Mouse (Mus musculus): ENCODE results near the gene Knstrn. TPM values are rescaled to one million over a fixed set of nuclear protein-coding genes. Genes with fewer than 3 reads are reported as not detected.

The Knstrn gene
- polyA plus RNA-seq, 1 experiment from 2014 or later = 127 TPM

DNA sequence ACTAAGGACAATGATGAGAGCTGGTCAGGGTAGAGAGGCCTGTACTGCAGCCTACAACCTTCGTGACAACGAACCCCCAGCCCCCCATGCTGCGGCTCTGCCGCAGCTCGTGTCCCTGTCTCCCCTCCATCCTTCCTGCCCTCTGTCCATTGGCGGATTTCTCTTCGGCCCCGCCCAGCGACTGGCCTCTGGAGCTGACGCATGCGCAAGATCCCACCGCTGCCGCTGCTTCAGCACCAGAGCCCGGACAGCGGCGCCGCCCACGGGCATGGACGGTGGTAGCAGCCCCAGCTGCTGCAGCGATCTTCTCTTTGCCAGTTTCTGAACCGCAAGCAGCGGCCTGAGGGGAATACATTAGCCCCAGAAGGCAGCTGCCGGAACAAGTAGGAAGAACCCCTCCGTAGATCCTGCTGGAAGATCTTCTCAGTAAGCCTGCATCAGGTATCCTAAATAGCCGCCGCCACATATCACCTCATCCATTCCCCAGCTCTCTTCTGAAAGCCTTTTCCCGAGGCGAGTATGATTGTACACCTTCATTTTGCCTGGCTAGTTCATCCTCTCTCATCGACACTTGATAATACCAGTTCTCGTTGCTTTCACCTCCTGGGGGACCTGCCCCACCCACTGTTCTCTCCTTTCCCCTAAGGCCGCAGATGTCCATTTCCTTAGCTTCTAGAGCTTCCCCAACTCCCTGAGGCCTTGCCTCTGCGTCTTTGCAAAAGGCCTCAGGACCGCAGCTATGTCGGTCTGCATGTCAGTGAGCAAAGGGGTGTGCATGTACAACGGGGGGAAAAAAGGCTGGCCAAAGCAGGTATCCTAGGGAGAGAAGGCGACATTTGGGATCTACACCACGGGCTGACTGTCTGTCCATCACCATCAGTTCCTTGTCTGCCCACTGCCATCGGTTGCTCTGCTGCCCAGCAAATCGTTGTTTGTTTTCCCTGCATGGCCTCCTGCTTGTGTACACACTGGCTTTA lies 34.0 kb upstream of the Knstrn start, which contains the start of gene Disp2:
TSS of gene Disp2 (plus strand) at position 216 of the 977 bp plus-strand sequence.
- H3K9me3 ChIP-seq = no peaks in the 10 kb centered on the region
- H3K27ac ChIP-seq = peak within 1 kb of the TSS; percentile 2; the same call in 1 of the 2 replicates
- DNase-seq (ENCODE audit: low spot score) = peak; percentile 96
- 10% methylated on average over 39 of the region's 39 CpGs for WGBS
- H3K27me3 ChIP-seq (ENCODE audit: insufficient read depth, poor library complexity, severe bottlenecking) = peaks cover 37% of the 10 kb centered on the region
- H3K4me3 ChIP-seq = peak within 1 kb of the TSS; percentile 51
- H3K4me1 ChIP-seq = peaks cover 20% of the 10 kb centered on the region
- H3K36me3 ChIP-seq = no peaks in the 10 kb centered on the region

GRCm38 (mm10) chr2:118781115-118781514 lies 32.7 kb upstream of the Knstrn start:
- H3K9me3 ChIP-seq = no peaks in the 10 kb centered on the region
- DNase-seq (ENCODE audit: low spot score) = no peak

DNA sequence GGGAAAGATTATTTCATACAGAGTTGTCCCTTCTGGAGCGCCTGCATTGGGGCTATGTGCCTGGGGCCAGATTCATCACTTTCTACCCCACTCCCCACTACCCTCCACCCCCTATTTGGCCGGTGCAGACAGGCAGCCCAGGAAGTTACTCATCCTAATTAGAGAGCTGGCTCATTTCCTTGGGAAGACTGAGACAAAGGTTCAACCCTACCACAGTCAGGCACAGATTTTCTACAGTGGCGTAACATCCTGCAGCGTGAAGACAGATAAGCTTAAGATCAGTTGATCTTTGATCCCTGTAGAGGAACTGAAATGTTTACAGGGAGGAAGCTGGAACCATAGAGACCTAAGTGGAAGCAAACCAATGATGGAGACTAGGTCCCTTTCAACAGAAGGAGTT lies 31.5 kb upstream of the Knstrn start:
- H3K36me3 ChIP-seq = no peaks in the 10 kb centered on the region
- H3K4me3 ChIP-seq = no peak overlapping the region
- H3K27me3 ChIP-seq (ENCODE audit: insufficient read depth, poor library complexity, severe bottlenecking) = peaks cover 32% of the 10 kb centered on the region
- H3K9me3 ChIP-seq = no peaks in the 10 kb centered on the region
- no peak for DNase-seq (ENCODE audit: low spot score)
- peaks cover 13% of the 10 kb centered on the region for H3K4me1 ChIP-seq
- no peak overlapping the region for H3K27ac ChIP-seq
- 42% methylated on average over 4 of the region's 4 CpGs for WGBS

More at GRCm38 (mm10) chr2:118781115-118781514, 32.7 kb upstream of the Knstrn start:
- Histone ChIP-seq H3K4me1 (peaks cover 16% of the 10 kb centered on the region), H3K4me3 (no peak overlapping the region), H3K36me3 (no peaks in the 10 kb centered on the region), H3K27me3 (ENCODE audit: insufficient read depth, poor library complexity, severe bottlenecking) (peaks cover 29% of the 10 kb centered on the region), H3K27ac (no peak overlapping the region)
- 41% methylated on average over 1 of the region's 1 CpGs for WGBS

- Histone ChIP-seq H3K27ac (no peak overlapping the region), H3K4me1 (peaks cover 13% of the 10 kb centered on the region), H3K36me3 (no peaks in the 10 kb centered on the region), H3K9me3 (no peaks in the 10 kb centered on the region), H3K4me3 (no peak overlapping the region), H3K27me3 (ENCODE audit: insufficient read depth, poor library complexity, severe bottlenecking) (peaks cover 38% of the 10 kb centered on the region)
- 66% methylated on average over 5 of the region's 5 CpGs for WGBS
- no peak for DNase-seq (ENCODE audit: low spot score)
Observed at GRCm38 (mm10) chr2:118783093-118783492, 30.7 kb upstream of the Knstrn start.

DNA sequence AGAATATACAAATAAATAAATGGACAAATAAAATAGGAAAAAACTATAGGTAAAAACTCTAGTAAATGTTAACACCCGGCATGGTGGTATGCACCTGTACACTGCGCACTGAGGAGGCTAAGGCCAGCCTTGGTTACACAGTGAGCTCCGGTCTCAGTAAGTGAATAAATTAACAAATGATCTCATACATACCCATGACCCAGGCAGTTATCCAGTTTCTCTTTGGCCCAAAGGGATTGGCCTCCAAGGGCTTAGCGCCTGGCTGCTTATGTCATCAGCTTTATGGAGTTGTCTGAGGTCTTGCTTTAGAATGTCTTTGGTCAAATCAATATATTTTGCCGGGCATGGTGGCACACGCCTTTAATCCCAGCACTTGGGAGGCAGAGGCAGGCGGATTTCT lies 30.1 kb upstream of the Knstrn start:
- 88% methylated on average over 7 of the region's 7 CpGs for WGBS
- Histone ChIP-seq H3K9me3 (no peaks in the 10 kb centered on the region), H3K4me3 (no peak overlapping the region), H3K27ac (no peak overlapping the region), H3K4me1 (peaks cover 13% of the 10 kb centered on the region), H3K27me3 (ENCODE audit: insufficient read depth, poor library complexity, severe bottlenecking) (peaks cover 42% of the 10 kb centered on the region), H3K36me3 (no peaks in the 10 kb centered on the region)
- no peak for DNase-seq (ENCODE audit: low spot score)

DNA sequence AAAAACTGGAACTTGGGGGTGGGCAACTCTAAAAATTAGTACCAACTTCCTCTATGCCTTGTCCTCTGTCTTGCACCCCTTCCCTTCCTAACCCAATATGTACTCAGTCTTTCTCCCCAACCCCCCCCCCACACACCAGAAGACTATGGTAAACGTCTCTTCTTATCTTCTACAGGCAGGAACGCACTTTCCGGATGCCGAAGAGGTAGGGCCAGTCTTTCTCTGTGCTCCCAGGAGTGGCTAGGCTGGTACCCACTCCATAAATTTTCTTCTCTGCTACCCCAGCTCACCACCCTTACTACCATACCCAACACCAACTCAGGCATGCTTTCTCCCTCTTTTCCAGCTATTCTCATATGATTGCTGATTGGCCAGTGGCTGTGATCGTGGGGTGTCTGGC lies 27.3 kb upstream of the Knstrn start:
- H3K4me1 ChIP-seq = peaks cover 13% of the 10 kb centered on the region
- peaks cover 50% of the 10 kb centered on the region for H3K27me3 ChIP-seq (ENCODE audit: insufficient read depth, poor library complexity, severe bottlenecking)
- H3K9me3 ChIP-seq = no peaks in the 10 kb centered on the region
- DNase-seq (ENCODE audit: low spot score) = no peak
- no peak overlapping the region for H3K4me3 ChIP-seq
- H3K27ac ChIP-seq = no peak overlapping the region
- no peaks in the 10 kb centered on the region for H3K36me3 ChIP-seq
- 65% methylated on average over 5 of the region's 5 CpGs for WGBS

GRCm38 (mm10) chr2:118789501-118789900 lies 24.3 kb upstream of the Knstrn start:
- Histone ChIP-seq H3K4me3 (no peak overlapping the region), H3K9me3 (no peaks in the 10 kb centered on the region), H3K27ac (no peak overlapping the region), H3K4me1 (peaks cover 13% of the 10 kb centered on the region), H3K36me3 (no peaks in the 10 kb centered on the region), H3K27me3 (ENCODE audit: insufficient read depth, poor library complexity, severe bottlenecking) (peaks cover 75% of the 10 kb centered on the region)
- WGBS = 81% methylated on average over 11 of the region's 11 CpGs
- DNase-seq (ENCODE audit: low spot score) = no peak

DNA sequence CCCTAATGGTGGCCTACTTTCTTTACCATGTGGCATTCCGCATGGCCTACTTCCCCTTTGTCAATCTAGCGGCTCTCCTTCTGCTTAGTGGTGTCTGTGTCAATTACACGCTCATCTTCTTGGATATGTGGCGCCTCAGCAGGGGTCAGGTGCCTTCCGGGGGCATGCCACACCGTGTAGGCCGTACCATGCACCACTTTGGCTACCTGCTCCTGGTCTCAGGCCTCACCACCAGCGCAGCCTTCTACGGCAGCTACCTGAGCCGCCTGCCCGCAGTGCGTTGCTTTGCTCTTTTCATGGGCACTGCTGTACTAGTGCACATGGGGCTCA lies 23.6 kb upstream of the Knstrn start:
- 48% methylated on average over 12 of the region's 12 CpGs for WGBS
- H3K27ac ChIP-seq = no peak overlapping the region
- peaks cover 76% of the 10 kb centered on the region for H3K27me3 ChIP-seq (ENCODE audit: insufficient read depth, poor library complexity, severe bottlenecking)
- H3K36me3 ChIP-seq = no peaks in the 10 kb centered on the region
- peak overlapping the region; percentile 34; the same call in 1 of the 2 replicates for H3K4me3 ChIP-seq
- H3K4me1 ChIP-seq = peaks cover 13% of the 10 kb centered on the region
- H3K9me3 ChIP-seq = no peaks in the 10 kb centered on the region
- DNase-seq (ENCODE audit: low spot score) = no peak

GRCm38 (mm10) chr2:118790551-118791525 lies 23.0 kb upstream of the Knstrn start:
- no peaks in the 10 kb centered on the region for H3K9me3 ChIP-seq
- H3K27me3 ChIP-seq (ENCODE audit: insufficient read depth, poor library complexity, severe bottlenecking) = peaks cover 76% of the 10 kb centered on the region
- peaks cover 13% of the 10 kb centered on the region for H3K4me1 ChIP-seq
- peak overlapping the region; percentile 34; the same call in 1 of the 2 replicates for H3K4me3 ChIP-seq
- H3K27ac ChIP-seq = no peak overlapping the region
- H3K36me3 ChIP-seq = no peaks in the 10 kb centered on the region
- no peak for DNase-seq (ENCODE audit: low spot score)
- 25% methylated on average over 44 of the region's 44 CpGs for WGBS

DNA sequence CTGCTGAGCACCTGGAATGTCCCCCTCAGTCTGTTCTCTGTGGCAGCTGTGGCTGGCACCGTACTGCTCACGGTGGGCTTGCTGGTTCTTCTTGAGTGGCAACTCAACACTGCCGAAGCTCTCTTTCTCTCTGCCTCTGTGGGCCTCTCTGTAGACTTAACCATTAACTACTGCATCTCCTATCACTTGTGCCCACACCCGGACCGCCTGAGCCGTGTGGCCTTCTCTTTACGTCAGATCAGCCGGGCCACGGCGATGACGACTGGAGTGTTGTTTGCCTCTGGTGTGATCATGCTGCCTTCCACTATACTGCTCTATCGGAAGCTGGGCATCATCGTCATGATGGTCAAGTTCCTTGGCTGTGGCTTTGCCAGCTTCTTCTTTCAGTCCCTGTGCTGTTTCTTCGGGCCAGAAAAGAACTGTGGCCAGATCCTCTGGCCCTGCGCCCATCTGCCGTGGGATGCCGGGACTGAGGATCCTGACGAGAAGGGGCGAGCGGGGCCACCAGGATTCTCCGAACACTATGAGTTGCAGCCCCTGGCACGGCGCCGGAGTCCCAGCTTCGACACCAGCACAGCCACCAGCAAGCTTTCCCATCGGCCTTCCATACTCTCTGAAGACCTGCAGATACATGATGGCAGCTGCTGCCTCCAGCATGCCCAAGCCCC lies 22.1 kb upstream of the Knstrn start:
- 88% methylated on average over 26 of the region's 26 CpGs for WGBS
- peaks cover 72% of the 10 kb centered on the region for H3K27me3 ChIP-seq (ENCODE audit: insufficient read depth, poor library complexity, severe bottlenecking)
- DNase-seq (ENCODE audit: low spot score) = no peak

DNA sequence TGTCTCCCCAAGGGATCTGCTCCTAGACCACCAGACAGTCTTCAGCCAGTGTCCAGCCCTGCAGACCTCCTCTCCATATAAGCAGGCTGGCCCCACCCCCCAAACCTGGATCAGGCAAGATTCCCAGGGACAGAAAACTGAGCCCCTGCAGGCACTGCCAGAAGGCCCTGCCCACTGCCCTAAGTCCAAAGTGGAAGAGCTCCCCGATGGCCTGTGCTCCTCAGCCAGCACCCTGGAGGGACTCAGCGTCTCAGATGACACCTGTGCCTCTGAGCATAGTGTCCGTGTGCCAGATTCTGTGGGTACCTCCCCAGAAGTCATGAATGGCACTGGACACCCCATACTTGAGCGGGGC lies 21.6 kb upstream of the Knstrn start:
- Histone ChIP-seq H3K9me3 (no peaks in the 10 kb centered on the region), H3K27ac (no peak overlapping the region), H3K27me3 (ENCODE audit: insufficient read depth, poor library complexity, severe bottlenecking) (peaks cover 68% of the 10 kb centered on the region), H3K4me1 (peaks cover 13% of the 10 kb centered on the region), H3K36me3 (no peaks in the 10 kb centered on the region), H3K4me3 (no peak overlapping the region)
- 65% methylated on average over 4 of the region's 4 CpGs for WGBS
- no peak for DNase-seq (ENCODE audit: low spot score)

More for the DNA sequence above, 22.1 kb upstream of the Knstrn start:
- Histone ChIP-seq H3K9me3 (no peaks in the 10 kb centered on the region), H3K36me3 (no peaks in the 10 kb centered on the region), H3K4me1 (peaks cover 13% of the 10 kb centered on the region), H3K27ac (no peak overlapping the region), H3K4me3 (no peak overlapping the region)

DNA sequence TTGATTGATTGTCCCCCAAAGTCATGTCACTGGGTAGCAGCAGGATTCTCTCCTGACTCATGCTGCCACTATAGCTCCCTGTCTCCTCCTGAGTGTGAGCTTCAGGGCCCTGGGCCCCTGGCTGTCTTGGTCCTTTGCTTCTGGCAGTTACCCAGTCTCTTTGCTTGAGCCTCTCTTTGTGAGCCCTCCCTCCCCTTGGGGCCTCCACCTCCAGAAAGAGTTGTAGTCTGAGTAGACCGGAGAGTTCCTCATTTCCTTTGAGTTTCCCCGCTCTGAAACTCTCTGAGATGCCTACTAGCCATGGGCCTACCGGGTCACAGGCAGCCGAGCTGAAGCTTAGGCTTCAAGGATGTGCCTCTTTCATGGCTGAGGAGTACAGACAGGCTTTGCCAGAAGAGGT lies 20.2 kb upstream of the Knstrn start:
- no peak for DNase-seq (ENCODE audit: low spot score)
- no peak overlapping the region for H3K4me3 ChIP-seq
- 69% methylated on average over 4 of the region's 4 CpGs for WGBS
- H3K4me1 ChIP-seq = peaks cover 13% of the 10 kb centered on the region
- H3K36me3 ChIP-seq = no peaks in the 10 kb centered on the region
- H3K9me3 ChIP-seq = 0 out of 2 replicates have a peak, but pooled peaks cover 2% of the 10 kb centered on the region
- no peak overlapping the region for H3K27ac ChIP-seq
- peaks cover 58% of the 10 kb centered on the region for H3K27me3 ChIP-seq (ENCODE audit: insufficient read depth, poor library complexity, severe bottlenecking)

All from heart, embryonic 10.5 days (tissue).